Mouse (Mus musculus): ENCODE data around the gene Scn3a. TPM values are rescaled to one million over a fixed set of nuclear protein-coding genes. Genes with fewer than 3 reads are reported as not detected.

Scn3a gene
- polyA plus RNA-seq (2017; shearing (Covaris generic)): not detected

DNA sequence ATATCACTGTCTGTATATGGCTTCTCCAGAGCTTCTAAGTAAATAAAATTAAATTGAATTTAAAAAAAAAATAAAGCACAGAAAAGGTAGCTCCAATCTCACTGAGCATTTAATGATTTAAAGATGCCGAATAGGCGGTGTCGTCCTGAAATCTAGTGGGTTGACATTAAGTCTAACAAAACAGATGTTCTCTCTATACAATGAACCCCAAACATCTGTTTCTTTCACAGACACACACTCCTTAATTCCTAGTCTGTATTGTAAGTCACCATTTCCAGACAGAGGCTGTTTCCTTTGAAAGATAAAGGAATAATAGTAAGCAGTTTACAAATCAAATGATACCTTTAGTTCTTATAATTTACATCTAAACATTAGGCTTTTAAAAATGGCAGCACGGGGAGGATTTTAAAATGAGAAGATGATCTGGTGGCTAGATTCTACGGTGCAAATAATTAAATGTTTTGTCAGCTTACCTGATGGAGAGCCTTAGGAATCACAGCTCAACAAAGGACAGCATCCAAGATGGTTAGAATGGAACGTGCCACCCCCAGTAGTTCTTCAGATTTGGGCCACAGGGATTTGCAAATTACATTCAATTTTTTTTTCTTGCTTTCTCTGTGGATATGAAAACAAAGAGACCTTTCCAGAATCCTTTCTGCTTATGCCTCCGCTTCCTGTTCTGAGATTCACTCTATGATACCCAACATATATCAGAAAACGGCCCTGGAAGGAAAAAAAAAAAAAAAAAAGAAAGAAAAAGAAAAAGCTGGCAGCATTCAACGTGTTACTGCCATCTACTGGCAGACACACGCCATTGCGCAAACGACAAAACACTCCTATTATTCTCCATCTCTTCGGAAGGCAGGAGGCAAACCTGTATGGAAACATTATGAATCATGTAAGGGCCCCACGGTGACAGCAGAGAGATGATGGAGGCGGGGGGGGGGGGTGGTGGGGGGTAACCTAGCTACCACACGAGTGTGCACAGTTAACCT lies at the start of gene Scn3a:
Gene Scn3a, minus strand, starts transcription at position 835 of the 995 bp plus-strand sequence.

Other genes with a start within 250 kb of the Scn3a start
- not detected for gene Slc38a11, start 203.6 kb downstream of the Scn3a start, polyA plus RNA-seq (2017; shearing (Covaris generic))
- gene Scn2a, start 53.1 kb upstream of the Scn3a start, polyA plus RNA-seq (2017; shearing (Covaris generic)): not detected